Mouse (Mus musculus): ENCODE data around the gene Lrrc8b. TPM values are rescaled to one million over a fixed set of nuclear protein-coding genes. Genes with fewer than 3 reads are reported as not detected.

Gene Lrrc8b
- polyA plus RNA-seq (2012; ENCODE audit: low replicate concordance), result 0.79 and 4.0 TPM in 2 replicates

DNA sequence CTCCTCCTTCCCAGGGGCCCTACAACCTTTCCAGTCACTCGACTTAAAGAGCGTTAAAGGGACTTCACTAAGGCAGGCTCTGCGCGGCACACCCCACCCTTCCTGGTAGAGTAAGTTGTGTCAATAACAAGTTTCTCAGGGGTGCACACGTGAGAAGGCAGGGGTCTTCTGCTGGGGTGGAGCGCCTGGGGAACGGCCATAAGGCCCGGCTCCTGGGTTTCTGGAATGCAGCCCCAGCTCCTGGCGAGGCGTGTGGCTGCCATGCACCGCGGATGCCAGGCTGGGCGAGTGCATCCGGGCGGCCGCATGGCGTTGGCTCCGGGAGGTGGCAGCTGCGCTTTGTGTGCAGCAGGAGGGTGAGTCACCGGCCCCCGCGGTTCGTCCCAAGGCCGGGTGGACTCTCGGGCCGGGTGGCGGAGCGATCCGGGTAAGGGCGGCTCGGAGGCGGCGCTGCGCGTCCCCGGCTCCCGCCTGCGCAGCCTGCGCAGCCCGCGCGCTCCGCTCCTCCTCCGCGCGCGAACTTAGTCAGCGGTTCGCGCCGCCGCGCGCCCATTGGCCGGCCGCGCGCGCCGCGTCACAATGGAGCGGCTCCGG, at the start of gene Lrrc8b:
Gene Lrrc8b, plus strand, starts transcription at position 578 of the 594 bp plus-strand sequence.

DNA sequence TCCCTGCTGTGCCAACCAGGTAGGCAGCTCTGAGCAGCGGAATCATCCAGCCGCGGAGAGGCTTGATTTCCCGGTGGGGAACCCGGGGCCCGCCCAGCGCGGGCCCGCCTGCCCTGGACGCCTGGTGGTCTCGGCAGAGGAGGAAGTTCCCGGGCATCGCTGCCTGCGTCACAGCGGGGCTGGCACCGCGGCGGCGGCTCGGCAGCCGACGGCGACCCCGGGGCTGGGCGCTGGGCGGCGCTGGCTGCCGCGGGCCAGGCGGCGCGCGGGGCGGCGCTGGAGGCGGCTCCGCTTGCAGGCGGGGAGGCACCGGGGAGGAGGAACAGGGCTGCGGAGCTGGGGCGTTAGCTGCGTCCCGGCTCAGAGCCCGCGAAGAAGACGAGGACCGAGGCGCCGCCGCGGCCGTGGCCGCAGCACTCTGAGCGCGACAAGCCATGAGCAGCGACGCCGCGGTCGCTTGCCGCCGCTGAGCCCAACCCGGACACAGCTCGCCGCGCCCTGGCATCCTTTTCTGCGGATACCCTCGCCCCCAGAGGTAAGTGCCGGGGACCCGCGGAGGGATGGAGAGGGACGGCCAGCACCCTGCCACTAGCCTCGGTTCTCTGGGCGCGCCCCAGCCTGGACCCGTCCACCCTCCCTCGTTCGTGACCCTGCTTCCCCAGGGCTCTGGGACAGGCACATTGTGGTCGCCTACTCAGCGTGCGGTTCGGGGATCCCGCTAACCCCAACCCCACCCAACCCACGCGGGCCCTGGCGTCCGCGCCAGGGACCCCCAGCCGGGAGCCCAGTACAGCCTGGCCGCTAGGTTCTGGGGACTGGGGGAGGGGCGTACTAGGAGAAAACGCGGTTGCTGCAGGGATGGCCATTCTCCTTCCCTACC, 103.8 kb downstream of the Lrrc8b start, which contains the start of gene Lrrc8c:
Gene Lrrc8c, plus strand, starts transcription at position 293 of the 880 bp plus-strand sequence.

Other genes with a start within 250 kb of the Lrrc8b start
- gene Gbp10, start 176.2 kb upstream of the Lrrc8b start, polyA plus RNA-seq (2012; ENCODE audit: low replicate concordance), result 0.68 TPM in 1 of 2 replicates, not detected in the other
- gene Gm43302, start 122.1 kb upstream of the Lrrc8b start, polyA plus RNA-seq (2012; ENCODE audit: low replicate concordance), result 0.06 and 1.0 TPM in 2 replicates
- gene Gbp6, start 122.1 kb upstream of the Lrrc8b start, polyA plus RNA-seq (2012; ENCODE audit: low replicate concordance), result 0.15 and 0.36 TPM in 2 replicates
- 213 and 376 TPM in 2 replicates for gene Lrrc8c, start 103.6 kb downstream of the Lrrc8b start, polyA plus RNA-seq (2012; ENCODE audit: low replicate concordance)